Mouse (Mus musculus) kidney, postnatal 0 days (tissue): ENCODE results near the gene 2410015M20Rik. TPM values are rescaled to one million over a fixed set of nuclear protein-coding genes. Genes with fewer than 3 reads are reported as not detected.

Experiments used
- ATAC-seq: fragments of 200-750 bp; cut with Nextera tagmentation; replicated peaks from 2 replicates; pipeline ENCODE4 v1.8.0; 2017; ENCODE audit warnings: low read depth, moderate number of reproducible peaks, moderate TSS enrichment, moderate library complexity; ENCODE audit not compliant: low FRiP score
- DNase-seq: peaks from one replicate; pipeline ENCODE4 v3.0.0-alpha.2; 2016; ENCODE audit warnings: low spot score
- H3K27ac ChIP-seq: fragments of 300-500 bp; sonication (generic); 2 replicates; pipeline ENCODE4 v1.5.1; 2014; ENCODE audit warnings: mild to moderate bottlenecking
- H3K27me3 ChIP-seq: fragments of 300-500 bp; sonication (generic); 2 replicates; pipeline ENCODE4 v1.6.1; 2014; ENCODE audit warnings: low read length, mixed read lengths; ENCODE audit not compliant: insufficient read depth
- H3K36me3 ChIP-seq: fragments of 300-500 bp; sonication (generic); 2 replicates; pipeline ENCODE4 v1.6.1; 2014; ENCODE audit warnings: low read length, mixed read lengths; ENCODE audit not compliant: insufficient read depth
- H3K4me1 ChIP-seq: fragments of 300-500 bp; sonication (generic); replicated peaks from 2 replicates; pipeline ENCODE4 v1.6.1; 2014; ENCODE audit warnings: antibody characterized with exemption, low read length, mixed read lengths; ENCODE audit not compliant: insufficient read depth
- H3K4me2 ChIP-seq: fragments of 300-500 bp; sonication (generic); 2 replicates; pipeline ENCODE4 v1.6.1; 2014; ENCODE audit warnings: mild to moderate bottlenecking, low read length, moderate library complexity, mixed read lengths
- H3K4me3 ChIP-seq: fragments of 300-500 bp; sonication (generic); replicated peaks from 2 replicates; pipeline ENCODE4 v1.5.1; 2014; ENCODE audit warnings: low read depth, low read length
- H3K9ac ChIP-seq: fragments of 300-500 bp; sonication (generic); 2 replicates; pipeline ENCODE4 v1.6.1; 2014; ENCODE audit warnings: low read depth, low read length
- H3K9me3 ChIP-seq: fragments of 300-500 bp; sonication (generic); replicated peaks from 2 replicates; pipeline ENCODE4 v1.6.1; 2016; ENCODE audit warnings: low read length, inconsistent platforms, mixed read lengths
- CTCF ChIP-seq: IDR thresholded peaks from 2 replicates; pipeline ENCODE4 v1.5.1; 2016; ENCODE audit warnings: antibody characterized with exemption, low read depth, mild to moderate bottlenecking, moderate library complexity
- WGBS: fragments of 180-500 bp; shearing (Covaris S2); extraction: QIAGEN DNeasy Blood & Tissue Kit; methylation state at CpG from one replicate; pipeline ENCODE4 v1.1.7; 2014; 5-methylcytosine and 5-hydroxymethylcytosine counted together
- polyA plus RNA-seq: library from polyadenylated mRNA; unstranded; fragments of >200 nt; fragmentation: Nextera tagmentation; extraction: Ambion mirVana; gene quantifications from 2 replicates; pipeline ENCODE4 v1.2.1, GENCODE M21; 2015

2410015M20Rik gene
- polyA plus RNA-seq, 1 experiment from 2014 or later: 467 TPM

- under 1% methylated on average over 61 of the region's 61 CpGs for WGBS
- H3K4me3 ChIP-seq: peak overlapping the region; percentile 92
- peak; percentile 6; the same call in 1 of the 2 replicates for ATAC-seq
- H3K27me3 ChIP-seq: no peaks in the 10 kb centered on the region
- H3K4me1 ChIP-seq: peaks cover 13% of the 10 kb centered on the region; the same call in 1 of the 2 replicates
- DNase-seq: peak; percentile 43
- TF ChIP-seq CTCF: no peak
- no peaks in the 10 kb centered on the region for H3K9me3 ChIP-seq
- H3K27ac ChIP-seq: peak overlapping the region; percentile 95
- peak overlapping the region; percentile 80 for H3K4me2 ChIP-seq
- peaks cover 52% of the 10 kb centered on the region for H3K36me3 ChIP-seq
- H3K9ac ChIP-seq: peak overlapping the region; percentile 86
Observed at GRCm38 (mm10) chr17:56585171-56585821, 24.3 kb downstream of the 2410015M20Rik start.

GRCm38 (mm10) chr17:56584257-56585130 is 25.1 kb downstream of the 2410015M20Rik start, which contains the start of the genes Safb2 and Safb:
TSS of gene Safb2 (minus strand) at chr17:56584585.
TSS of gene Safb (plus strand) at chr17:56584825.
- Histone ChIP-seq H3K4me1 (peaks cover 13% of the 10 kb centered on the region; the same call in 1 of the 2 replicates), H3K36me3 (peaks cover 52% of the 10 kb centered on the region), H3K9me3 (no peaks in the 10 kb centered on the region), H3K4me3 (peak within 1 kb of the TSS; percentile 92), H3K27ac (peak within 1 kb of the TSS; percentile 99), H3K4me2 (peak within 1 kb of the TSS; percentile 80), H3K27me3 (no peaks in the 10 kb centered on the region), H3K9ac (peak within 1 kb of the TSS; percentile 96)
- no peak for TF ChIP-seq CTCF
- under 1% methylated on average over 95 of the region's 101 CpGs for WGBS
- ATAC-seq (peak; percentile 94), DNase-seq (peak; percentile 99)

DNA sequence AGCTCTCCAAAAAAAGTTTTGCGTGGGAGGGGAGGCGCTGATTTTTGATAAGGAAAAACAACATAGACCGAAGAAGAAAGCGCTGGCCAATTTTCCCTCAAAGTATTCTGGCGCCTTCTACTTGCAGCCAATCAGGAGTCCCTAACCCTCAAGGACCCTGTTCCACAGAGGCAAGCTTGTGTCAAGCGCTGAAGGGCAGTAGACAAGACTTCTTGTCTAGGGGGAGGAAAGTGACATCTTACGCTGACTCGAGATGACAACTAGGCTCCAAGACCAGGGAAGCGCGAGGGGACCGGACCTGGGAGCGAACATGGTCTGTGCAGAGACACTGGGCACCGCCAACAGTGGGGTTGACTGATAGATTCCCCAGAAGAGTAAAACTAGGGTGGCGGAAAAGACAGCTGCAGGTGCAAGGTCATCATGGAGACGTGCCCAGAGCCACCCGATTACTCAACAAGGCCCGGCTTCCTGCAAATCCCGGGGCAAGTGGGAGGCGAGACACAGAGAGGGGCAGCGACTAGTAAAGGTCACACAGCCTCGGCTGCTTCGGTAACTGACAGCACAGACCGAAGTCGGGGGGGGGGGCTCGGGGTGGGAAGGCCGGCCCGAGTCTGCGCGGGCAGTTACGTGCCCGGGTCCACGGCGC is 25.8 kb downstream of the 2410015M20Rik start:
- Histone ChIP-seq H3K9ac (peak overlapping the region; percentile 96), H3K9me3 (no peaks in the 10 kb centered on the region), H3K27me3 (no peaks in the 10 kb centered on the region), H3K4me1 (peaks cover 13% of the 10 kb centered on the region; the same call in 1 of the 2 replicates), H3K4me2 (peak overlapping the region; percentile 70), H3K27ac (peak overlapping the region; percentile 99), H3K36me3 (peaks cover 52% of the 10 kb centered on the region), H3K4me3 (peak overlapping the region; percentile 84)
- 1% methylated on average over 33 of the region's 33 CpGs for WGBS
- DNase-seq (peak; percentile 40), ATAC-seq (no peak; the same call in 1 of the 2 replicates)
- no peak for TF ChIP-seq CTCF

GRCm38 (mm10) chr17:56583071-56583470 is 26.5 kb downstream of the 2410015M20Rik start:
- Histone ChIP-seq H3K4me2 (peak overlapping the region; percentile 70), H3K4me3 (peak overlapping the region; percentile 84), H3K27me3 (no peaks in the 10 kb centered on the region), H3K4me1 (peaks cover 13% of the 10 kb centered on the region; the same call in 1 of the 2 replicates), H3K9ac (peak overlapping the region; percentile 96), H3K36me3 (peaks cover 54% of the 10 kb centered on the region), H3K27ac (0 out of 2 replicates have a peak overlapping the region, but pooled peaks have one; percentile 99), H3K9me3 (no peaks in the 10 kb centered on the region)
- 82% methylated on average over 1 of the region's 1 CpGs for WGBS
- DNase-seq (no peak), ATAC-seq (no peak)
- TF ChIP-seq CTCF: no peak

DNA sequence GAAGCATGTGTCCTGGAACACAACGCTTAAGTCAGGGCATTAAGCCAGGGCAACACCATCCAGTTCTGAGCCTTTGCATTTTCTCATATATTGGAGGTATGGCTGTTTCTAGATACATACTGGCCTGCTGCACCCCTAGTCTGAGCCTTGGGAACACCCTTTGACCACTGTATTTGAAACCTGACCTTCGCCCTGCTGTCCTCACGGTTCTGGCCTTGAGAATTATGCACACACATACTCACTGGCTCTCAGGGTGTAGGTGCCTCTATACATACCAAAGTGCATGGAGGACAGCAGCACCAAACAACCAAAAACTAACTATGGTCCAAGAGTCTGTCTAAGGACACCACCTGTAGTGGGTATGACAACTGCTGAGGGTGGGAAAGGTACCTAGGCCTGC is 36.6 kb downstream of the 2410015M20Rik start:
- H3K4me2 ChIP-seq: no peak overlapping the region
- H3K27ac ChIP-seq: no peak overlapping the region
- peaks cover 81% of the 10 kb centered on the region for H3K36me3 ChIP-seq
- ATAC-seq (0 out of 2 replicates have a peak, but pooled peaks have one; percentile 27), DNase-seq (no peak)
- H3K4me1 ChIP-seq: no peaks in the 10 kb centered on the region
- no peaks in the 10 kb centered on the region for H3K9me3 ChIP-seq
- no peak for TF ChIP-seq CTCF
- no peak overlapping the region for H3K4me3 ChIP-seq
- WGBS: 92% methylated on average over 3 of the region's 3 CpGs
- H3K9ac ChIP-seq: no peak overlapping the region
- H3K27me3 ChIP-seq: no peaks in the 10 kb centered on the region

- peak overlapping the region; percentile 31; the same call in 1 of the 2 replicates for H3K27ac ChIP-seq
- DNase-seq (no peak), ATAC-seq (no peak)
- H3K9me3 ChIP-seq: no peaks in the 10 kb centered on the region
- 44% methylated on average over 1 of the region's 1 CpGs for WGBS
- no peak overlapping the region for H3K4me3 ChIP-seq
- H3K36me3 ChIP-seq: peaks cover 81% of the 10 kb centered on the region
- no peak overlapping the region for H3K4me2 ChIP-seq
- no peaks in the 10 kb centered on the region for H3K4me1 ChIP-seq
- H3K9ac ChIP-seq: no peak overlapping the region
- H3K27me3 ChIP-seq: no peaks in the 10 kb centered on the region
- no peak for TF ChIP-seq CTCF
Observed at GRCm38 (mm10) chr17:56572154-56572553, 37.4 kb downstream of the 2410015M20Rik start.
